Comparison of ENCODE assay signal across 13 mouse cellular contexts in genomic region chr9:27256454-27256853, GRCm38 (mm10). TPM values are rescaled to one million over a fixed set of nuclear protein-coding genes. Genes with fewer than 3 reads are reported as not detected.
DNase-seq lines count a peak whose midpoint lies in the region; ATAC-seq and TF ChIP-seq lines count a peak whose summit lies in the region.
"Had no signal": no experiment of that assay in that cellular context is flagged by ENCODE, and none has a peak within 500 bp of the region (broad histone marks: within the 10 kb centered on the region; RNA-seq: fewer than 3 reads in every experiment).

No protein-coding gene starts in this region.

- TF ChIP-seq EP300 in stomach, postnatal 0 days (optimal IDR thresholded peaks at IDR 0.05), result no peak

- H3K36me3 ChIP-seq in hindbrain, embryonic 14.5 days (replicated peaks; ENCODE audit: control insufficient read depth, insufficient read depth), result no peaks in the 10 kb centered on the region
- no peaks in the 10 kb centered on the region for H3K36me3 ChIP-seq in hindbrain, embryonic 12.5 days
- H3K36me3 ChIP-seq in stomach, postnatal 0 days (ENCODE audit: control insufficient read depth, insufficient read depth, low read length), result no peaks in the 10 kb centered on the region
- H3K36me3 ChIP-seq: limb, embryonic 13.5 days had no signal

- H3K27ac ChIP-seq in hindbrain, embryonic 14.5 days, result no peak overlapping the region
- H3K27ac ChIP-seq in hindbrain, embryonic 12.5 days, result no peak overlapping the region
- no peak overlapping the region for H3K27ac ChIP-seq in gastrocnemius, adult 2 months
- H3K27ac ChIP-seq in stomach, postnatal 0 days (replicated peaks), result no peak overlapping the region
- H3K27ac ChIP-seq: layer of hippocampus, adult 2 months; limb, embryonic 13.5 days had no signal

- intact Hi-C loops in gastrocnemius, adult 2 months (cut with DNase I), result no loop called here
- intact Hi-C loops in heart, postnatal 25 days (cut with DNase I), result no loop called here

- WGBS in hindbrain, embryonic 14.5 days, result 45% methylated on average over 6 of the region's 6 CpGs
- WGBS in hindbrain, embryonic 12.5 days, result 53% methylated on average over 6 of the region's 6 CpGs
- WGBS in stomach, postnatal 0 days, result 64% methylated on average over 6 of the region's 6 CpGs

- DNase-seq in hindbrain, embryonic 14.5 days (ENCODE audit: low spot score), result no peak
- DNase-seq in adrenal gland, postnatal 4 days (ENCODE audit: low spot score in 2 of 2), result peak; percentile 30 to 39
- peak; percentile 51 for DNase-seq in gastrocnemius, adult 2 months
- DNase-seq in heart, postnatal 25 days (ENCODE audit: low spot score), result peak; percentile 6
- DNase-seq in stomach, postnatal 0 days (ENCODE audit: low spot score), result no peak
- no peak for DNase-seq in embryo, embryonic 10 days (ENCODE audit: low spot score)
- DNase-seq: thymus, postnatal 25 days had no signal

- peak; percentile 31; the same call in 1 of the 2 replicates for ATAC-seq in hindbrain, embryonic 14.5 days (ENCODE audit: low FRiP score)
- no peak for ATAC-seq in hindbrain, embryonic 12.5 days (ENCODE audit: low FRiP score)
- no peak for ATAC-seq in stomach, postnatal 0 days (ENCODE audit: low FRiP score, low TSS enrichment)
- no peak for ATAC-seq in frontal cortex, adult (ENCODE audit: low TSS enrichment)
- ATAC-seq: intestine, postnatal 0 days; midbrain, embryonic 16.5 days had no signal

- no peaks in the 10 kb centered on the region for H3K27me3 ChIP-seq in hindbrain, embryonic 14.5 days (ENCODE audit: control insufficient read depth, insufficient read depth, low read length)
- H3K27me3 ChIP-seq in hindbrain, embryonic 12.5 days, result no peaks in the 10 kb centered on the region
- no peaks in the 10 kb centered on the region for H3K27me3 ChIP-seq in stomach, postnatal 0 days (ENCODE audit: control insufficient read depth, insufficient read depth, low read length)

- no peak overlapping the region for H3K9ac ChIP-seq in hindbrain, embryonic 14.5 days
- no peak overlapping the region for H3K9ac ChIP-seq in hindbrain, embryonic 12.5 days
- H3K9ac ChIP-seq in stomach, postnatal 0 days (ENCODE audit: low read length), result no peak overlapping the region
- H3K9ac ChIP-seq: limb, embryonic 13.5 days had no signal

- no peak overlapping the region for H3K4me3 ChIP-seq in hindbrain, embryonic 14.5 days (replicated peaks; ENCODE audit: low read length)
- H3K4me3 ChIP-seq in hindbrain, embryonic 12.5 days, result no peak overlapping the region
- H3K4me3 ChIP-seq in gastrocnemius, adult 2 months, result no peak overlapping the region
- H3K4me3 ChIP-seq in stomach, postnatal 0 days (ENCODE audit: low read depth, low read length), result no peak overlapping the region
- H3K4me3 ChIP-seq: layer of hippocampus, adult 2 months; limb, embryonic 13.5 days had no signal

- no peak overlapping the region for H3K4me2 ChIP-seq in hindbrain, embryonic 14.5 days (replicated peaks)
- no peak overlapping the region for H3K4me2 ChIP-seq in hindbrain, embryonic 12.5 days (replicated peaks)
- no peak overlapping the region for H3K4me2 ChIP-seq in stomach, postnatal 0 days (replicated peaks; ENCODE audit: low read depth)
- H3K4me2 ChIP-seq: limb, embryonic 13.5 days had no signal

- no peak for TF ChIP-seq CTCF in gastrocnemius, adult 2 months (IDR thresholded peaks at IDR 0.05)
- no peak for TF ChIP-seq CTCF in stomach, postnatal 0 days (IDR thresholded peaks at IDR 0.05; ENCODE audit: low read depth)

- no peaks in the 10 kb centered on the region for H3K9me3 ChIP-seq in hindbrain, embryonic 14.5 days (ENCODE audit: control insufficient read depth, low read length)
- H3K9me3 ChIP-seq in hindbrain, embryonic 12.5 days (replicated peaks), result no peaks in the 10 kb centered on the region
- H3K9me3 ChIP-seq in stomach, postnatal 0 days (ENCODE audit: control insufficient read depth, low read length), result no peaks in the 10 kb centered on the region

- no peaks in the 10 kb centered on the region for H3K4me1 ChIP-seq in hindbrain, embryonic 14.5 days (replicated peaks; ENCODE audit: control insufficient read depth, insufficient read depth, low read length)
- no peaks in the 10 kb centered on the region for H3K4me1 ChIP-seq in hindbrain, embryonic 12.5 days
- H3K4me1 ChIP-seq in stomach, postnatal 0 days (replicated peaks; ENCODE audit: control insufficient read depth, insufficient read depth), result no peaks in the 10 kb centered on the region
- H3K4me1 ChIP-seq: limb, embryonic 13.5 days had no signal

RNA-seq across cellular contexts. Expression of gene Igsf9b, which starts 42.5 kb away (rescaled TPM):
- polyA plus RNA-seq in hindbrain, embryonic 14.5 days (2014; fragmentation: Nextera tagmentation; extraction: Ambion mirVana), result 17.1 and 20.6 TPM in 2 replicates
- polyA plus RNA-seq in hindbrain, embryonic 12.5 days (2016; fragmentation: Nextera tagmentation; extraction: Ambion mirVana), result 10.3 and 11.6 TPM in 2 replicates
- total RNA-seq in adrenal gland, postnatal 4 days (2021), result 1 to 10 TPM; 6.7 to 8.2 TPM
- 1 to 10 TPM; 4.0 to 4.3 TPM for total RNA-seq in gastrocnemius, adult 2 months (2021)
- total RNA-seq in heart, postnatal 25 days (2021), result 1 to 10 TPM; 7.2 to 8.6 TPM
- polyA plus RNA-seq in stomach, postnatal 0 days (2015; fragmentation: Nextera tagmentation; extraction: Ambion mirVana), result 6.0 TPM in 2 replicates

Comparison
In these comparisons a context has a peak if more than half of its experiments do, and no peak if none do; other contexts are left out.
1. DNase-seq: peak in adrenal gland, postnatal 4 days (2 of 2), gastrocnemius, adult 2 months (single experiment) and heart, postnatal 25 days (single experiment); none in hindbrain, embryonic 14.5 days (single experiment), stomach, postnatal 0 days (single experiment) and embryo, embryonic 10 days (single experiment).